Mouse (Mus musculus): Measurements from ENCODE around the gene Iqcf3. TPM values are rescaled to one million over a fixed set of nuclear protein-coding genes. Genes with fewer than 3 reads are reported as not detected.

Iqcf3 gene
- polyA plus RNA-seq, 1 experiment = not detected

GRCm38 (mm10) chr9:106461641-106462429 is 99.6 kb downstream of the Iqcf3 start:
- Histone ChIP-seq H3K4me3 (replicated peaks) (no peak overlapping the region), H3K9me3 (ENCODE audit: control insufficient read depth, low read length) (no peaks in the 10 kb centered on the region; the same call in 1 of the 2 replicates), H3K36me3 (ENCODE audit: control insufficient read depth) (no peaks in the 10 kb centered on the region; the same call in 1 of the 2 replicates), H3K4me1 (ENCODE audit: control insufficient read depth) (peaks cover 5% of the 10 kb centered on the region), H3K27me3 (ENCODE audit: control insufficient read depth) (peaks cover 33% of the 10 kb centered on the region)
- TF ChIP-seq TAL1 (IDR thresholded peaks at IDR 0.05; ENCODE audit: low read length) (no peak), GATA1 (IDR thresholded peaks at IDR 0.05; ENCODE audit: low read length) (no peak)

GRCm38 (mm10) chr9:106461026-106461415 is 100.4 kb downstream of the Iqcf3 start:
- Histone ChIP-seq H3K9me3 (ENCODE audit: control insufficient read depth, low read length) (no peaks in the 10 kb centered on the region; the same call in 1 of the 2 replicates), H3K4me1 (ENCODE audit: control insufficient read depth) (peaks cover 5% of the 10 kb centered on the region), H3K36me3 (ENCODE audit: control insufficient read depth) (no peaks in the 10 kb centered on the region; the same call in 1 of the 2 replicates), H3K27me3 (ENCODE audit: control insufficient read depth) (peaks cover 30% of the 10 kb centered on the region), H3K4me3 (replicated peaks) (no peak overlapping the region)
- TF ChIP-seq GATA1 (IDR thresholded peaks at IDR 0.05; ENCODE audit: low read length) = no peak
- TF ChIP-seq TAL1 (IDR thresholded peaks at IDR 0.05; ENCODE audit: low read length) = no peak

- Histone ChIP-seq H3K27me3 (ENCODE audit: control insufficient read depth) (peaks cover 25% of the 10 kb centered on the region), H3K36me3 (ENCODE audit: control insufficient read depth) (no peaks in the 10 kb centered on the region; the same call in 1 of the 2 replicates), H3K4me1 (ENCODE audit: control insufficient read depth) (peaks cover 5% of the 10 kb centered on the region), H3K9me3 (ENCODE audit: control insufficient read depth, low read length) (no peaks in the 10 kb centered on the region; the same call in 1 of the 2 replicates), H3K4me3 (replicated peaks) (no peak overlapping the region)
- no peak for TF ChIP-seq GATA1 (IDR thresholded peaks at IDR 0.05; ENCODE audit: low read length)
- TF ChIP-seq TAL1 (IDR thresholded peaks at IDR 0.05; ENCODE audit: low read length) = no peak
Measured at GRCm38 (mm10) chr9:106460401-106461025, 100.9 kb downstream of the Iqcf3 start.

- Histone ChIP-seq H3K4me1 (ENCODE audit: control insufficient read depth) (peaks cover 5% of the 10 kb centered on the region), H3K4me3 (replicated peaks) (no peak overlapping the region), H3K9me3 (ENCODE audit: control insufficient read depth, low read length) (no peaks in the 10 kb centered on the region), H3K36me3 (ENCODE audit: control insufficient read depth) (no peaks in the 10 kb centered on the region; the same call in 1 of the 2 replicates), H3K27me3 (ENCODE audit: control insufficient read depth) (peaks cover 24% of the 10 kb centered on the region)
- TF ChIP-seq TAL1 (IDR thresholded peaks at IDR 0.05; ENCODE audit: low read length) (no peak), GATA1 (IDR thresholded peaks at IDR 0.05; ENCODE audit: low read length) (no peak)
Measured at GRCm38 (mm10) chr9:106459946-106460345, 101.5 kb downstream of the Iqcf3 start.

GRCm38 (mm10) chr9:106457920-106458319 is 103.5 kb downstream of the Iqcf3 start:
- TF ChIP-seq TAL1 (IDR thresholded peaks at IDR 0.05; ENCODE audit: low read length) (no peak), GATA1 (IDR thresholded peaks at IDR 0.05; ENCODE audit: low read length) (no peak)
- Histone ChIP-seq H3K4me1 (ENCODE audit: control insufficient read depth) (peaks cover 20% of the 10 kb centered on the region), H3K9me3 (ENCODE audit: control insufficient read depth, low read length) (no peaks in the 10 kb centered on the region), H3K27me3 (ENCODE audit: control insufficient read depth) (peaks cover 24% of the 10 kb centered on the region), H3K36me3 (ENCODE audit: control insufficient read depth) (no peaks in the 10 kb centered on the region; the same call in 1 of the 2 replicates), H3K4me3 (replicated peaks) (no peak overlapping the region)

GRCm38 (mm10) chr9:106457163-106457559 is 104.3 kb downstream of the Iqcf3 start:
- Histone ChIP-seq H3K36me3 (ENCODE audit: control insufficient read depth) (no peaks in the 10 kb centered on the region; the same call in 1 of the 2 replicates), H3K9me3 (ENCODE audit: control insufficient read depth, low read length) (no peaks in the 10 kb centered on the region), H3K27me3 (ENCODE audit: control insufficient read depth) (peaks cover 31% of the 10 kb centered on the region), H3K4me1 (ENCODE audit: control insufficient read depth) (peaks cover 24% of the 10 kb centered on the region), H3K4me3 (replicated peaks) (no peak overlapping the region)
- no peak for TF ChIP-seq GATA1 (IDR thresholded peaks at IDR 0.05; ENCODE audit: low read length)

- peaks cover 37% of the 10 kb centered on the region for H3K27me3 ChIP-seq (ENCODE audit: control insufficient read depth)
- H3K36me3 ChIP-seq (ENCODE audit: control insufficient read depth) = no peaks in the 10 kb centered on the region
- H3K4me3 ChIP-seq (replicated peaks) = no peak overlapping the region
- H3K9me3 ChIP-seq (ENCODE audit: control insufficient read depth, low read length) = no peaks in the 10 kb centered on the region
- no peak for TF ChIP-seq TAL1 (IDR thresholded peaks at IDR 0.05; ENCODE audit: low read length)
- TF ChIP-seq GATA1 (IDR thresholded peaks at IDR 0.05; ENCODE audit: low read length) = no peak
- H3K4me1 ChIP-seq (ENCODE audit: control insufficient read depth) = peaks cover 24% of the 10 kb centered on the region
Measured at GRCm38 (mm10) chr9:106456325-106457162, 104.9 kb downstream of the Iqcf3 start.

GRCm38 (mm10) chr9:106454888-106455681 is 106.3 kb downstream of the Iqcf3 start:
- Histone ChIP-seq H3K36me3 (ENCODE audit: control insufficient read depth) (no peaks in the 10 kb centered on the region), H3K27me3 (ENCODE audit: control insufficient read depth) (peaks cover 46% of the 10 kb centered on the region), H3K9me3 (ENCODE audit: control insufficient read depth, low read length) (no peaks in the 10 kb centered on the region), H3K4me3 (replicated peaks) (no peak overlapping the region), H3K4me1 (ENCODE audit: control insufficient read depth) (peaks cover 24% of the 10 kb centered on the region)
- TF ChIP-seq TAL1 (IDR thresholded peaks at IDR 0.05; ENCODE audit: low read length) = no peak
- TF ChIP-seq GATA1 (IDR thresholded peaks at IDR 0.05; ENCODE audit: low read length) = no peak
